Mouse (Mus musculus): ENCODE data around the gene Nkap. TPM values are rescaled to one million over a fixed set of nuclear protein-coding genes. Genes with fewer than 3 reads are reported as not detected.
A peak's percentile ranks its signal among the peaks of the same experiment; 100 is the strongest.
"Not testable (repeated sequence)": the region's sequence is repeated elsewhere in the genome, so short reads cannot be mapped to it uniquely, and the experiment has no call there.

The Nkap gene
- polyA plus RNA-seq (2015; fragmentation: Nextera tagmentation; extraction: Ambion mirVana) = 13.8 and 14.4 TPM in 2 replicates

GRCm38 (mm10) chrX:37126671-37127358 is at the start of gene Nkap:
Gene Nkap, plus strand, starts transcription at chrX:37126795.
- H3K36me3 ChIP-seq = no peaks in the 10 kb centered on the region
- H3K4me1 ChIP-seq = peaks cover 2% of the 10 kb centered on the region; the same call in 1 of the 2 replicates
- H3K27ac ChIP-seq = peak within 1 kb of the TSS; percentile 78
- 9% methylated on average over 58 of the region's 58 CpGs for WGBS
- peak within 1 kb of the TSS; percentile 44 for H3K4me2 ChIP-seq
- no peak for ATAC-seq (ENCODE audit: insufficient number of reproducible peaks, low FRiP score, low TSS enrichment, low read depth)
- no peaks in the 10 kb centered on the region for H3K9me3 ChIP-seq
- H3K4me3 ChIP-seq = peak within 1 kb of the TSS; percentile 59
- H3K27me3 ChIP-seq = no peaks in the 10 kb centered on the region
- H3K9ac ChIP-seq = peak within 1 kb of the TSS; percentile 44

- not testable (repeated sequence) for H3K4me3 ChIP-seq; H3K9ac ChIP-seq; ATAC-seq (ENCODE audit: insufficient number of reproducible peaks, low FRiP score, low TSS enrichment, low read depth); H3K4me2 ChIP-seq; H3K27me3 ChIP-seq; H3K4me1 ChIP-seq; H3K27ac ChIP-seq; H3K36me3 ChIP-seq; H3K9me3 ChIP-seq
- whole genome bisulfite sequencing = 67% methylated on average over 4 of the region's 4 CpGs
Measured at GRCm38 (mm10) chrX:37080345-37080744, 46.2 kb upstream of the Nkap start.

GRCm38 (mm10) chrX:37081194-37081593 is 45.4 kb upstream of the Nkap start:
- H3K4me1 ChIP-seq = peaks cover 5% of the 10 kb centered on the region; the same call in 1 of the 2 replicates
- H3K27ac ChIP-seq = no peak overlapping the region
- H3K36me3 ChIP-seq = peaks cover 4% of the 10 kb centered on the region; the same call in 1 of the 2 replicates
- no peak overlapping the region for H3K4me2 ChIP-seq
- no peak for ATAC-seq (ENCODE audit: insufficient number of reproducible peaks, low FRiP score, low TSS enrichment, low read depth)
- WGBS = 49% methylated on average over 6 of the region's 6 CpGs
- no peaks in the 10 kb centered on the region for H3K9me3 ChIP-seq
- H3K4me3 ChIP-seq = no peak overlapping the region
- H3K27me3 ChIP-seq = no peaks in the 10 kb centered on the region
- H3K9ac ChIP-seq = no peak overlapping the region

- ATAC-seq (ENCODE audit: insufficient number of reproducible peaks, low FRiP score, low TSS enrichment, low read depth) = no peak
- Histone ChIP-seq H3K9ac (peak overlapping the region; percentile 49), H3K4me2 (peak overlapping the region; percentile 50), H3K9me3 (no peaks in the 10 kb centered on the region), H3K36me3 (peaks cover 4% of the 10 kb centered on the region; the same call in 1 of the 2 replicates), H3K27ac (peak overlapping the region; percentile 88), H3K4me1 (peaks cover 5% of the 10 kb centered on the region; the same call in 1 of the 2 replicates), H3K27me3 (no peaks in the 10 kb centered on the region), H3K4me3 (peak overlapping the region; percentile 50)
- 18% methylated on average over 19 of the region's 19 CpGs for WGBS
Measured at GRCm38 (mm10) chrX:37084318-37084926, 42.2 kb upstream of the Nkap start.

GRCm38 (mm10) chrX:37084927-37085660 is 41.5 kb upstream of the Nkap start, which contains the start of gene Rpl39:
Gene Rpl39, minus strand, starts transcription at chrX:37085402.
- peak; percentile 91 for ATAC-seq (ENCODE audit: insufficient number of reproducible peaks, low FRiP score, low TSS enrichment, low read depth)

GRCm38 (mm10) chrX:37085665-37086064 is 40.9 kb upstream of the Nkap start:
- Histone ChIP-seq H3K27ac (peak overlapping the region; percentile 88), H3K4me3 (peak overlapping the region; percentile 50), H3K9me3 (no peaks in the 10 kb centered on the region), H3K36me3 (peaks cover 4% of the 10 kb centered on the region; the same call in 1 of the 2 replicates), H3K4me2 (peak overlapping the region; percentile 50), H3K4me1 (peaks cover 5% of the 10 kb centered on the region; the same call in 1 of the 2 replicates), H3K27me3 (no peaks in the 10 kb centered on the region), H3K9ac (no peak overlapping the region)
- ATAC-seq (ENCODE audit: insufficient number of reproducible peaks, low FRiP score, low TSS enrichment, low read depth) = no peak; the same call in 1 of the 2 replicates
- 17% methylated on average over 9 of the region's 9 CpGs for WGBS

More at GRCm38 (mm10) chrX:37084927-37085660, 41.5 kb upstream of the Nkap start, which contains the start of gene Rpl39:
- Histone ChIP-seq H3K4me2 (peak within 1 kb of the TSS; percentile 50), H3K9ac (peak within 1 kb of the TSS; percentile 49), H3K4me1 (peaks cover 5% of the 10 kb centered on the region; the same call in 1 of the 2 replicates), H3K9me3 (no peaks in the 10 kb centered on the region), H3K4me3 (peak within 1 kb of the TSS; percentile 50), H3K36me3 (peaks cover 4% of the 10 kb centered on the region; the same call in 1 of the 2 replicates), H3K27me3 (no peaks in the 10 kb centered on the region), H3K27ac (peak within 1 kb of the TSS; percentile 88)
- 14% methylated on average over 38 of the region's 38 CpGs for WGBS

GRCm38 (mm10) chrX:37088778-37089177 is 37.8 kb upstream of the Nkap start:
- no peak for ATAC-seq (ENCODE audit: insufficient number of reproducible peaks, low FRiP score, low TSS enrichment, low read depth)
- H3K4me2 ChIP-seq = no peak overlapping the region
- H3K4me1 ChIP-seq = no peaks in the 10 kb centered on the region

GRCm38 (mm10) chrX:37091457-37091856 is 35.1 kb upstream of the Nkap start:
- no peaks in the 10 kb centered on the region for H3K27me3 ChIP-seq
- no peak overlapping the region for H3K27ac ChIP-seq
- H3K9ac ChIP-seq = no peak overlapping the region
- H3K9me3 ChIP-seq = no peaks in the 10 kb centered on the region
- 86% methylated on average over 3 of the region's 3 CpGs for WGBS
- H3K4me3 ChIP-seq = no peak overlapping the region
- no peaks in the 10 kb centered on the region for H3K4me1 ChIP-seq
- no peak overlapping the region for H3K4me2 ChIP-seq
- H3K36me3 ChIP-seq = peaks cover 7% of the 10 kb centered on the region; the same call in 1 of the 2 replicates
- no peak for ATAC-seq (ENCODE audit: insufficient number of reproducible peaks, low FRiP score, low TSS enrichment, low read depth)

More at GRCm38 (mm10) chrX:37088778-37089177, 37.8 kb upstream of the Nkap start:
- no peak overlapping the region for H3K4me3 ChIP-seq
- no peaks in the 10 kb centered on the region for H3K27me3 ChIP-seq
- H3K36me3 ChIP-seq = peaks cover 3% of the 10 kb centered on the region; the same call in 1 of the 2 replicates
- WGBS = 93% methylated on average over 1 of the region's 1 CpGs
- H3K27ac ChIP-seq = no peak overlapping the region
- H3K9ac ChIP-seq = no peak overlapping the region
- H3K9me3 ChIP-seq = no peaks in the 10 kb centered on the region

- no peak overlapping the region for H3K27ac ChIP-seq
- no peak overlapping the region for H3K4me3 ChIP-seq
- ATAC-seq (ENCODE audit: insufficient number of reproducible peaks, low FRiP score, low TSS enrichment, low read depth) = no peak
- no peaks in the 10 kb centered on the region for H3K9me3 ChIP-seq
- 90% methylated on average over 11 of the region's 11 CpGs for WGBS
- no peak overlapping the region for H3K9ac ChIP-seq
- no peaks in the 10 kb centered on the region for H3K4me1 ChIP-seq
- H3K4me2 ChIP-seq = no peak overlapping the region
- peaks cover 7% of the 10 kb centered on the region; the same call in 1 of the 2 replicates for H3K36me3 ChIP-seq
- no peaks in the 10 kb centered on the region for H3K27me3 ChIP-seq
Measured at GRCm38 (mm10) chrX:37095106-37095768, 31.4 kb upstream of the Nkap start.

GRCm38 (mm10) chrX:37098681-37099080 is 27.9 kb upstream of the Nkap start:
- peaks cover 5% of the 10 kb centered on the region; the same call in 1 of the 2 replicates for H3K36me3 ChIP-seq
- H3K4me1 ChIP-seq = no peaks in the 10 kb centered on the region
- no peak overlapping the region for H3K4me2 ChIP-seq
- no peaks in the 10 kb centered on the region for H3K9me3 ChIP-seq
- no peaks in the 10 kb centered on the region for H3K27me3 ChIP-seq
- no peak overlapping the region for H3K4me3 ChIP-seq
- no peak for ATAC-seq (ENCODE audit: insufficient number of reproducible peaks, low FRiP score, low TSS enrichment, low read depth)
- no peak overlapping the region for H3K9ac ChIP-seq
- no peak overlapping the region for H3K27ac ChIP-seq
- 86% methylated on average over 3 of the region's 3 CpGs for WGBS

- 87% methylated on average over 2 of the region's 2 CpGs for WGBS
- H3K4me3 ChIP-seq = no peak overlapping the region
- H3K9me3 ChIP-seq = no peaks in the 10 kb centered on the region
- no peaks in the 10 kb centered on the region for H3K27me3 ChIP-seq
- no peak overlapping the region for H3K27ac ChIP-seq
- no peak for ATAC-seq (ENCODE audit: insufficient number of reproducible peaks, low FRiP score, low TSS enrichment, low read depth)
- H3K4me1 ChIP-seq = no peaks in the 10 kb centered on the region
- H3K9ac ChIP-seq = no peak overlapping the region
- H3K36me3 ChIP-seq = no peaks in the 10 kb centered on the region
- no peak overlapping the region for H3K4me2 ChIP-seq
Measured at GRCm38 (mm10) chrX:37103826-37104225, 22.8 kb upstream of the Nkap start.

Measured in limb, embryonic 15.5 days (tissue).